Mouse (Mus musculus): ENCODE measurements around the gene Ccdc173.
A peak's percentile ranks its signal among the peaks of the same experiment; 100 is the strongest.
"Not testable (repeated sequence)": the region's sequence is repeated elsewhere in the genome, so short reads cannot be mapped to it uniquely, and the experiment has no call there.

Ccdc173 gene

GRCm38 (mm10) chr2:69789429-69790069 lies at the start of gene Ccdc173, which contains the start of gene Phospho2:
Gene Ccdc173 (minus strand): TSS chr2:69789575.
Gene Phospho2 (plus strand): TSS chr2:69789623.
- peak; percentile 95 to 96 for DNase-seq

DNA sequence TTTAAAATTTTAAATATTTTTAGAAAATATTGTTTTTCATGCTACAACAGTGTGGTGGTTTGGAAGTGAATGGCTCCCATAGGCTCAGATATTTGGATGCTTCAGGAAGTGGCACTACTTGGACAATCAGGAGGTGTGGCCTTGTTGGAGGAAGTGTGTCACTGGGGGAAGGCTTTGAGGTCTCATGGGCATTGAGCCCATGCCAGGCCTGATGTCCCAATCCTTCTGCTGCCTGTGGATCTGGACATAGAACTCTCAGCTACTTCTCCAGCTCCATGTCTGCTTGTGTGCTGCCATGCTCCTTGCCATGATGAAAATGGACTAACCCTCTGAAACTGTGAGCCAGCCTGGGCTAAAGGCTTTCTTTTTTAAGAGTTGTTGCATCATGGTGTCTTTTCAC lies 49.3 kb upstream of the Ccdc173 start:
- no peak for DNase-seq

DNA sequence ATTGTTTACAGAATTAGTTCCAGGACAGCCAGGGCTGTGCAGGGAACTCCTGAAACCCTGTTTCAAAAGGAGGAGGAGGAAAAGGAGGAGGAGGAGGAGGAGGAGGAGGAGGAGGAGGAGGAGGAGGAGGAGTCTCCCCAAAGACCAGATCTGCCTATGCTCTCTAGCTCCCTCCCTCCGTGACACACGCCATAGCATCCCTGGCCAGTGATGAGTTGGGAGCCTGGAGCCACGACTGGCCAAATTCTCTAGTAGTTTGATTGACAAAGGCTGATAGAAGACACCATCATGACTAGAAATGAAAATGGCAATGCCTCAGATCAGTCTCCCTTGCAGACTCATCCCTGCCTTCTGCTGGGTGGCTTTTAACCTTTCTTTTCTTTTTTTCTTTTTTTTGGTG lies 48.6 kb upstream of the Ccdc173 start:
- DNase-seq, result no peak

DNA sequence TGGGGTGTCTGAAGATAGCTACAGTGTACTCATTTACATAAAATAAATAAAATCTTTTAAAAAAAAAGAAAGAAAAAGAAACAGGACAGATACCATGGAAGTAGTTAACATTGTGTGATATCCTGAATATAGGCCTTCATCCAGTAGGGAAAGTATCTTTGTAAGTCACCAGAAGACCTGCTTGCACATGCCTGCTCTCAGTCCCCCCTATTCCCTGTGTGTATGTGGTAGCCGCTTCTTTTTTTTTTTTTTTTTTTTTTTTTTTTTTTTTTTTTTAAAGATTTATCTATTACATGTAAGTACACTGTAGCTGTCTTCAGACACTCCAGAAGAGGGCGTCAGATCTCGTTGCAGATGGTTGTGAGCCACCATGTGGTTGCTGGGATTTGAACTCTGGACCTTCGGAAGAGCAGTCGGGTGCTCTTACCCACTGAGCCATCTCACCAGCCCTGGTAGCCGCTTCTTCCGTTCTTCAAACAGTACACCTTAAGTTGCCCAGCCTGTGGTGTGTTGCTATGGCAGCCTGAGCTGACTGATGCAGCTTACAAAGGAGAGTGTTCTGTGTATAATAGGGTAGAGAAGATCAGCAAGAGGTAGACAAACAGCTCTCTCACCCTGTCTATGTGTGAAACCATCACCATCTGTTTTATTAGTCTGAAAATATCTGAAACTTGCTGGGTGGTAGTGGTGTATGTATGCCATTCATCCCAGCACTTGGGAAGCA lies 48.0 kb upstream of the Ccdc173 start:
- no peak for DNase-seq

GRCm38 (mm10) chr2:69830116-69830515 lies 40.7 kb upstream of the Ccdc173 start:
- no peak for DNase-seq

GRCm38 (mm10) chr2:69829680-69830079 lies 40.3 kb upstream of the Ccdc173 start:
- no peak for DNase-seq

GRCm38 (mm10) chr2:69828031-69828430 lies 38.7 kb upstream of the Ccdc173 start:
- DNase-seq, result no peak

GRCm38 (mm10) chr2:69826380-69826779 lies 37.0 kb upstream of the Ccdc173 start:
- DNase-seq, result no peak

GRCm38 (mm10) chr2:69825898-69826297 lies 36.5 kb upstream of the Ccdc173 start:
- no peak for DNase-seq

- no peak for DNase-seq
These were observed 33.8 kb upstream of the Ccdc173 start for GRCm38 (mm10) chr2:69823129-69823677.

GRCm38 (mm10) chr2:69822361-69823128 lies 33.2 kb upstream of the Ccdc173 start:
- peak; percentile 7 to 9 for DNase-seq

DNA sequence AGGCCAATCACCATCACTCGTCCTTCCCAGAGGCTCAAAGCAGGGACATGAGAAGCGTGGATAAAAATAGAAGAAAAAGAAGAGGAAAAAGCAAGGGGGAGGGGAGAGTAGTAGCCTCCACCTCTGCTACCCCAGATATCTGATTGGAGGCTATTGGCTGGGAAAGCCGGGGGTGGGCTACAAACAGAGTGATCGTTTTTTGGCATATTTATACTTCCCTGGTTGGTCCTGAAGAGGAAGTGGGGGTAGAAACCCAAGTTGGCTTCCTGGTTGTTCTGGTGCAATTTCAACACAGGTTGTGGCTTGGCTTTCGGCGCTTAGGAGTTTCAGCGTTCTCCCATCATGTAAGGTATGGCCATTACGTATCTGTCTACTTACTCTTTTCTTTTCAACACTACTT lies 32.3 kb upstream of the Ccdc173 start, which contains the start of gene Klhl23:
Gene Klhl23, plus strand, starts transcription at position 234 of the 400 bp plus-strand sequence.
- DNase-seq, result no peak

DNA sequence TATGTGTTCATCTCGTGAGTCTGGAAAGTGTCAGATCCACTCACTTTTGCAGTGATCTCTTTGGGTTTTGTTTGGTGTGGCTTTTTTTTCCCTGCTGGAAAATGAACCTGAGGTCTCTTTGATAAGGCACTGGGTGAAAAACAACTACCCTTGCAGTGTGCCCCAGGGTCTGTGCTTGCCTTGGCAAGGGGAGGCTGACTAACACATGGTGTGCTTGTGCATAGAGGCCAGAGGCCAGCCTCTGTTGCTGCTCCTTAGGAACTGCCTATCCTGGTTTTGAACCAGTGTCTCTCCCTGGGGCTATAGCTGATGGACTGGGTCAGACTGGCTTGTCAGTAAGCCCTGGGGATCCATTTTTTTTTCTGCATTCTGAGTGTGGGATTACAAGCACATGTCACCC lies 30.8 kb upstream of the Ccdc173 start:
- no peak for DNase-seq

DNA sequence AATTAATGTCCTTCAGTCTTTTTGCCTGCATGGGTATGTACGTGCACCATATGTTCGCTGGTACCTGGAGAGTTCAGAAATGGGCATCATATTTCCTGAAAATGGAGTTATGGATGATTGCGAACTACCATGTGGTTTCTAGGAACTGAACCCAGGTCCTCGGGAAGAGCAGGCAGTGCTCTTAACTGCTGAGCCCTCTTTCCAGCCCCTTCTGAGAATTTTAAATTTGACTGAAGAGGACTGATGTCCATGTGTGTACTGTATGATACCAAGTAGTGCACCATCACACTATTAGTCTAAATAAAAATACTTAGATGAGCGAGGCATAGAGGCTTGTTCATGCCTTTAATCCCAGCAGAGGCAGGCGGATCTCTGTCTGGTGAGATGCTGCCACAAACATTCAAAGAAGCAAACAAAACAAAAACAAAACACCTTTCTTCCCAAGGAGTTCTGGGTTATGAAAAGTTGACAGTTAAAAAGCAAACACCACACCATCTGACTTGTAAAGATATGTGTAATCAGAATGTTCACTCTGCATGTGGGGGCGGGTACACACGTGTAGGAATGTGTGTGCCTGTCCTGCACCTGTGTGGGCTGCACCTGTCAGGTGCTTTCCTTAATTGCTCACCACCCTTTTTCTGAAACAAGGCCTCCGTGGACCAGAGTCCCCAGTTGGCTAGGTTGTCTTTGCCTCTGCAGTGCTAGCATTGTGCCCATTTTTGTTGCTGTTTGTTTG lies 29.1 kb upstream of the Ccdc173 start:
- DNase-seq, result no peak

DNA sequence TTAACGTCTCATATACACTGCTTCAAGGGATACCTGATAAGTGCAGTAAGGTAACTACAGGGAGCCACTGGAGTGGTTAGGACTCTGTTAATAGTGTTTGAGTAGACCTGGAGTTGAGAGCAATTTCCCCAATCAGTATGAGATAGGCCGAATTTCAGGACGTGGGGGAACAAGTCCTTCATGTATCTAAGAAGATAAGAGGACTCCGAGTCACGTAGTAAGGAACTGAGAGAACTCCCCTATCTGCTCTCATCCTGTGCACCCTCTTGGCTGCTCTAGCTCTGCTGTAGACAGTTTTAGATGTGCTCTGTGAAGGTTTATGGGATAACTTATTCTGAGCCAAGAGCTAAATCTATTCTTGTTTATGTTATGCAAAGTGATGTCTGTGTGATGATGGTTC lies 27.2 kb upstream of the Ccdc173 start:
- DNase-seq, result no peak

DNA sequence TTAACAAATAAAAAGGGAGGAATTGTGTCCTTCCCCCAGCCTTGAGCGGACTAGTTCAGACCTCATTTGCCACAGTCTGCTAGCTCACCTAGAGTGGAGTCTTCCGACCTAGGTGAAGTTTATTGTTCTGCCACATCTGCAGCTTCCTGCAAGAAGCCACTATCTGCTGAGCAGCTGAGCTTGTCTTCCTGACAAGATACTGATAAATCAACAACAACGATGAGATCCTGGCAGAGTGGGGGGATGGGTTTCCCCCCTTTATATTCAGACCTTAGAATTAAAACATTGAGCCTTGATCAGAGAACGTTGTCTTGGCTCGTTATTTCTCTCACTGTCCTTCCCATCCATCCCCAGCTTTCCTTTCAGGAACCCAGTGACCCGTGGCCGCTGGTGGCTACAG lies 22.0 kb upstream of the Ccdc173 start:
- not testable (repeated sequence) for DNase-seq

- DNase-seq, result no peak
These were observed 20.8 kb upstream of the Ccdc173 start for GRCm38 (mm10) chr2:69810169-69810568.

DNA sequence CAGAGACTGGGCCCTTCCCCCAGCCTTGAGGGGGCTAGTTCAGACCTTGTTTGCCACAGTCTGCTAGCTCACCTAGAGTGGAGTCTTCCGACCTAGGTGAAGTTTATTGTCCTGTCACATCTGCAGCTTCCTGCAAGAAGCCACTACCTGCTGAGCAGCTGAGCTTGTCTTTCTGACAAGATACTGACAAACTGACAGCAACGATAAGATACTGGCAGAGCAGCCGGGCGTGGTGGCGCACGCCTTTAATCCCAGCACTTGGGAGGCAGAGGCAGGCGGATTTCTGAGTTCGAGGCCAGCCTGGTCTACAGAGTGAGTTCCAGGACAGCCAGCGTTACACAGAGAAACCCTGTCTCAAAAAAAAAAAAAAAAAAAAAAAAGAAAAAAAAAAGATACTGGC lies 15.3 kb upstream of the Ccdc173 start:
- not testable (repeated sequence) for DNase-seq

DNA sequence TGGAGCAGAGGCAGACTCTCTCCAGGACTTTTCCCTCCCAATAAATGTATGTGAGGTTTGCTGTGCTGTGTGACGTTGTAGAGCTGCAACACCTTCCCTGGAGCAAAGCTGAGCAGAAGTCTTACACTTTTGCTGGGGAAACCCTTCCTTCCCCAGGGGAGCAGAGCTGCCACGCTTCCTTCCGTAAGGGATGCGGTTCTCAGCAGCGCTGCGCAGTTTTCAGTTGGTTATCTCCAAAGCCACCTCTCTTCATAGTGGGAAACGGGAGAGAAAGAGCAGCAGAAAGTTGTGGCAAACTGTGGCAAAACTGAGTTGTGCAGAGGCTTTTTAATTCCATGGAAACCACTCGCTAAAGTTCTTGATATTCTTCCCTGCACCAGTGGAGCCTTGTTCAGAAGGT lies 14.4 kb upstream of the Ccdc173 start:
- no peak for DNase-seq

DNA sequence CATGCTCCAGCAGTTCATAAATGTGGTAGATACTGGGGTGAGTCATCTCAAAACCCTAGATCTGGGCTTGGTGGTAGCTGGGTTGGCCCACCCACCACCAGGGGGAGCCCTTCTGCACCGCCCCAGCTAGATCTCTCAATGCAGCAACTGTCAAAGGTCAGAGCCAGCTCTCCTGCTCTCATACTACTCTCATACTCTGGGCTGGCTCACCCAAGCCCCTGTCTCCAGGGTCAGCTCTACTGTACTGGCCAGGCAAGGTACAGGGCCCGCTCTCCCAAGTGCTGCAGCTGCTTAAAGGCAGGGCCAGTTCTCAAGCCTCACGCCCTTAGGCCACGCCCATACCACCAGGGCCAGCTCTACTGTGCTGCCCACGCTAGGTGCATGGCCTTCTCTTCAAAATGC lies 13.5 kb upstream of the Ccdc173 start:
- peak; percentile 47 to 48 for DNase-seq

DNA sequence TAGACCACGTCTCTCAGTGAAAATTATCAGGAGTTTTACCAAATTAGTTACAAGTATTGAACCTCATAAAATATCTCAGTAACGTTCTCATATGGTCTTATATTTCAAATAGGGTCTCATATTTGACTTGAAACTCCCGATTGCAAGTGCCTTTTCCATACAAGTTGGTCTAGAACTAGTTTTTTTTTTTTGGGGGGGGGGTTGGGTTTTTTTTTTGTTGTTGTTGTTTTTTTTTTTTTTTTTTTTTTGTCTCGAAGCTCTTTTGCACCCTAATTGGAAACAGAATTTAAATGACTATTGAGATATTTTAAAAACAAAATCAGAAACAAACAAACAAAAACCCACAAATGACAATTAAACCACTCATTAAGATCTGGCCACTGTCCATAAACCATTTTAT lies 1.3 kb upstream of the Ccdc173 start:
- DNase-seq, result no peak

DNA sequence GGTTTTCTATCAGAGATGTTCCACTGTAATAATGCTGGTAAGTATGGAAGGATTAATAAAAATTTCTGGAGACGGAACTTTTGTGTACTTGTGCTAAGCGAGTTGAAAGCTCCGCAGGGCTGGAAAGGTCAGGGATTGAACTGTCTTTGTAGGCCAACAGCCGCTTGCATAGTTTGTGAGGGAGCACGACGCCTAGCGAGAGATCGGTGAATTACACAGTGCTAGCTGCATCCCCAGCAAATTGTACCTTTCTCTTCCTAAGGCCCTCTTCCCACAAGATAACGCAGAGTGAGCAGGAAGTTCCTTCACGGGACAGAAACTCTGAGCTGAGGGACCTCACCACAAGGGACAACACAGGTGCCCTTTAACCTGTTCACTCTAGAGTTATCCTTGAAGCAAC lies 910 bp upstream of the Ccdc173 start:
- peak; percentile 59 to 71 for DNase-seq

DNA sequence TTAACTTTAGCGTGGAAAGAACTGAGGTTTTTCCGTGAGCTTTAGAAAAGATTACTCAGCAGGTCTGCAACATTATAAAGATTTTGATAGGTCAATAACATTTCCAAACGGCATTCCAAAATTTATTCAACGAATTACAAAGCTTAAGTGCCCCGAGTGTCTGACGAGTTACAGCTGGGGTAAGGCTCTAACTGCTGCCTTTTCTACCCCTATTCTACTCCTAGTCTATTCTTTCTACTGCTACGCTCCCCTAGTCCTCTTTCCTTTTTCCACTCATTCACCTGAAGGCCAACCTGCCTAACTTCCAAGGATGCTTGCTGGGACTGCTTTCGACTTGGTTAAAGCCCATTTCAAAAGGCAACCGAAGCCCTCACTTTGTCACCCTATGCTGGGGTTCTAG lies 401 bp downstream of the Ccdc173 start:
- DNase-seq, result no peak
